Mouse (Mus musculus) hindbrain, embryonic 10.5 days (tissue): ENCODE results near the gene Ak1. TPM values are rescaled to one million over a fixed set of nuclear protein-coding genes. Genes with fewer than 3 reads are reported as not detected.

Experiments
- DNase-seq: peaks from one replicate; pipeline ENCODE4 v3.0.0-alpha.2; 2017; ENCODE audit warnings: low spot score
- H3K27ac ChIP-seq: fragments of 300-500 bp; sonication (generic); 2 replicates; pipeline ENCODE4 v1.5.1; 2016; ENCODE audit warnings: mild to moderate bottlenecking, moderate library complexity
- H3K27me3 ChIP-seq: fragments of 300-500 bp; sonication (generic); 2 replicates; pipeline ENCODE4 v1.6.1; 2016; ENCODE audit warnings: mild to moderate bottlenecking; ENCODE audit not compliant: poor library complexity, insufficient read depth, severe bottlenecking
- H3K36me3 ChIP-seq: fragments of 300-500 bp; sonication (generic); 2 replicates; pipeline ENCODE4 v1.6.1; 2016; ENCODE audit warnings: mild to moderate bottlenecking, moderate library complexity
- H3K4me1 ChIP-seq: fragments of 300-500 bp; sonication (generic); replicated peaks from 2 replicates; pipeline ENCODE4 v1.6.1; 2016; ENCODE audit warnings: mild to moderate bottlenecking
- H3K4me3 ChIP-seq: fragments of 300-500 bp; sonication (generic); 2 replicates; pipeline ENCODE4 v1.5.1; 2016; ENCODE audit warnings: mild to moderate bottlenecking, moderate library complexity
- H3K9me3 ChIP-seq: fragments of 300-500 bp; sonication (generic); 2 replicates; pipeline ENCODE4 v1.6.1; 2016; ENCODE audit warnings: mild to moderate bottlenecking, moderate library complexity
- WGBS: fragments of 180-500 bp; shearing (Covaris S2); methylation state at CpG from one replicate; pipeline ENCODE4 v1.1.7; 2016; 5-methylcytosine and 5-hydroxymethylcytosine counted together
- polyA plus RNA-seq: library from polyadenylated mRNA; unstranded; fragments of >200 nt; fragmentation: Nextera tagmentation; extraction: Ambion mirVana; gene quantifications from 2 replicates; pipeline ENCODE4 v1.2.1, GENCODE M21; 2016

Gene Ak1
- polyA plus RNA-seq, 1 experiment from 2014 or later = 37.6 TPM

GRCm38 (mm10) chr2:32624111-32624748 lies 2.7 kb downstream of the Ak1 start:
- Histone ChIP-seq H3K4me3 (no peak overlapping the region), H3K27ac (peak overlapping the region; percentile 88), H3K36me3 (no peaks in the 10 kb centered on the region), H3K4me1 (peaks cover 81% of the 10 kb centered on the region), H3K9me3 (no peaks in the 10 kb centered on the region), H3K27me3 (0 out of 2 replicates have a peak, but pooled peaks cover 6% of the 10 kb centered on the region)
- DNase-seq = no peak
- WGBS = 78% methylated on average over 5 of the region's 5 CpGs

- Histone ChIP-seq H3K27ac (peak overlapping the region; percentile 88), H3K4me1 (peaks cover 81% of the 10 kb centered on the region), H3K36me3 (no peaks in the 10 kb centered on the region), H3K9me3 (no peaks in the 10 kb centered on the region), H3K4me3 (peak overlapping the region; percentile 43), H3K27me3 (0 out of 2 replicates have a peak, but pooled peaks cover 6% of the 10 kb centered on the region)
- DNase-seq = peak; percentile 76
- WGBS = 1% methylated on average over 13 of the region's 13 CpGs
Observed at GRCm38 (mm10) chr2:32625212-32625872, 3.8 kb downstream of the Ak1 start.

- H3K4me1 ChIP-seq = peaks cover 81% of the 10 kb centered on the region
- H3K27me3 ChIP-seq = 0 out of 2 replicates have a peak, but pooled peaks cover 6% of the 10 kb centered on the region
- H3K9me3 ChIP-seq = no peaks in the 10 kb centered on the region
- H3K4me3 ChIP-seq = peak overlapping the region; percentile 43; the same call in 1 of the 2 replicates
- peak overlapping the region; percentile 88 for H3K27ac ChIP-seq
- WGBS = 48% methylated on average over 5 of the region's 5 CpGs
- no peak for DNase-seq
- no peaks in the 10 kb centered on the region for H3K36me3 ChIP-seq
Observed at GRCm38 (mm10) chr2:32625873-32626694, 4.5 kb downstream of the Ak1 start.

- H3K36me3 ChIP-seq = no peaks in the 10 kb centered on the region
- WGBS = 62% methylated on average over 20 of the region's 20 CpGs
- no peak for DNase-seq
Observed at GRCm38 (mm10) chr2:32627266-32628043, 5.9 kb downstream of the Ak1 start.

GRCm38 (mm10) chr2:32628044-32628550 lies 6.5 kb downstream of the Ak1 start:
- Histone ChIP-seq H3K4me3 (no peak overlapping the region), H3K36me3 (peaks cover under 1% of the 10 kb centered on the region; the same call in 1 of the 2 replicates), H3K4me1 (peaks cover 89% of the 10 kb centered on the region), H3K9me3 (no peaks in the 10 kb centered on the region), H3K27me3 (0 out of 2 replicates have a peak, but pooled peaks cover 6% of the 10 kb centered on the region), H3K27ac (peak overlapping the region; percentile 86)
- DNase-seq = no peak
- WGBS = 61% methylated on average over 4 of the region's 4 CpGs

More at GRCm38 (mm10) chr2:32627266-32628043, 5.9 kb downstream of the Ak1 start:
- Histone ChIP-seq H3K27me3 (0 out of 2 replicates have a peak, but pooled peaks cover 6% of the 10 kb centered on the region), H3K4me3 (no peak overlapping the region), H3K9me3 (no peaks in the 10 kb centered on the region), H3K27ac (peak overlapping the region; percentile 45; the same call in 1 of the 2 replicates), H3K4me1 (peaks cover 85% of the 10 kb centered on the region)

- H3K4me3 ChIP-seq = peak overlapping the region; percentile 33
- H3K9me3 ChIP-seq = no peaks in the 10 kb centered on the region
- peaks cover 6% of the 10 kb centered on the region for H3K36me3 ChIP-seq
- peak overlapping the region; percentile 86 for H3K27ac ChIP-seq
- WGBS = 43% methylated on average over 5 of the region's 5 CpGs
- peaks cover 95% of the 10 kb centered on the region for H3K4me1 ChIP-seq
- H3K27me3 ChIP-seq = 0 out of 2 replicates have a peak, but pooled peaks cover 6% of the 10 kb centered on the region
- DNase-seq = no peak
Observed at GRCm38 (mm10) chr2:32628729-32629128, 7.2 kb downstream of the Ak1 start.

GRCm38 (mm10) chr2:32629276-32629976 lies 7.9 kb downstream of the Ak1 start:
- Histone ChIP-seq H3K4me1 (peaks cover 93% of the 10 kb centered on the region), H3K27me3 (0 out of 2 replicates have a peak, but pooled peaks cover 6% of the 10 kb centered on the region), H3K4me3 (peak overlapping the region; percentile 33), H3K9me3 (no peaks in the 10 kb centered on the region), H3K27ac (peak overlapping the region; percentile 86), H3K36me3 (peaks cover 11% of the 10 kb centered on the region)
- peak; percentile 88 for DNase-seq
- WGBS = 30% methylated on average over 9 of the region's 9 CpGs

GRCm38 (mm10) chr2:32630036-32630435 lies 8.5 kb downstream of the Ak1 start:
- Histone ChIP-seq H3K4me3 (peak overlapping the region; percentile 33; the same call in 1 of the 2 replicates), H3K27ac (peak overlapping the region; percentile 86)
- DNase-seq = no peak

GRCm38 (mm10) chr2:32631046-32631445 lies 9.5 kb downstream of the Ak1 start:
- no peak overlapping the region for H3K4me3 ChIP-seq
- H3K9me3 ChIP-seq = no peaks in the 10 kb centered on the region
- no peak for DNase-seq
- peak overlapping the region; percentile 86; the same call in 1 of the 2 replicates for H3K27ac ChIP-seq
- H3K4me1 ChIP-seq = peaks cover 84% of the 10 kb centered on the region
- peaks cover 12% of the 10 kb centered on the region for H3K36me3 ChIP-seq
- WGBS = 87% methylated on average over 10 of the region's 10 CpGs
- H3K27me3 ChIP-seq = 0 out of 2 replicates have a peak, but pooled peaks cover 6% of the 10 kb centered on the region

More at GRCm38 (mm10) chr2:32630036-32630435, 8.5 kb downstream of the Ak1 start:
- Histone ChIP-seq H3K9me3 (no peaks in the 10 kb centered on the region), H3K27me3 (0 out of 2 replicates have a peak, but pooled peaks cover 6% of the 10 kb centered on the region), H3K4me1 (peaks cover 93% of the 10 kb centered on the region), H3K36me3 (peaks cover 12% of the 10 kb centered on the region)
- 71% methylated on average over 9 of the region's 9 CpGs for WGBS

GRCm38 (mm10) chr2:32631737-32632394 lies 10.3 kb downstream of the Ak1 start:
- H3K9me3 ChIP-seq = no peaks in the 10 kb centered on the region
- peak overlapping the region; percentile 30 for H3K27ac ChIP-seq
- peak; percentile 84 for DNase-seq
- H3K4me3 ChIP-seq = no peak overlapping the region
- 58% methylated on average over 7 of the region's 7 CpGs for WGBS
- peaks cover 82% of the 10 kb centered on the region for H3K4me1 ChIP-seq
- H3K36me3 ChIP-seq = peaks cover 12% of the 10 kb centered on the region
- H3K27me3 ChIP-seq = 0 out of 2 replicates have a peak, but pooled peaks cover 6% of the 10 kb centered on the region

- 81% methylated on average over 5 of the region's 5 CpGs for WGBS
Observed at GRCm38 (mm10) chr2:32633660-32634059, 12.1 kb downstream of the Ak1 start.

More at GRCm38 (mm10) chr2:32633660-32634059, 12.1 kb downstream of the Ak1 start:
- no peak for DNase-seq
- H3K27ac ChIP-seq = peak overlapping the region; percentile 67; the same call in 1 of the 2 replicates
- no peak overlapping the region for H3K4me3 ChIP-seq
- no peaks in the 10 kb centered on the region for H3K27me3 ChIP-seq
- peaks cover 75% of the 10 kb centered on the region for H3K4me1 ChIP-seq
- peaks cover 12% of the 10 kb centered on the region for H3K36me3 ChIP-seq
- H3K9me3 ChIP-seq = no peaks in the 10 kb centered on the region
